Mouse (Mus musculus) neural tube, embryonic 10.5 days (tissue): ENCODE results near the gene Ldlrap1.

Experiments used
- DNase-seq: peaks from one replicate; pipeline ENCODE4 v3.0.0-alpha.2; 2017; ENCODE audit warnings: low spot score; ENCODE audit errors: extremely low spot score

Ldlrap1 gene

DNA sequence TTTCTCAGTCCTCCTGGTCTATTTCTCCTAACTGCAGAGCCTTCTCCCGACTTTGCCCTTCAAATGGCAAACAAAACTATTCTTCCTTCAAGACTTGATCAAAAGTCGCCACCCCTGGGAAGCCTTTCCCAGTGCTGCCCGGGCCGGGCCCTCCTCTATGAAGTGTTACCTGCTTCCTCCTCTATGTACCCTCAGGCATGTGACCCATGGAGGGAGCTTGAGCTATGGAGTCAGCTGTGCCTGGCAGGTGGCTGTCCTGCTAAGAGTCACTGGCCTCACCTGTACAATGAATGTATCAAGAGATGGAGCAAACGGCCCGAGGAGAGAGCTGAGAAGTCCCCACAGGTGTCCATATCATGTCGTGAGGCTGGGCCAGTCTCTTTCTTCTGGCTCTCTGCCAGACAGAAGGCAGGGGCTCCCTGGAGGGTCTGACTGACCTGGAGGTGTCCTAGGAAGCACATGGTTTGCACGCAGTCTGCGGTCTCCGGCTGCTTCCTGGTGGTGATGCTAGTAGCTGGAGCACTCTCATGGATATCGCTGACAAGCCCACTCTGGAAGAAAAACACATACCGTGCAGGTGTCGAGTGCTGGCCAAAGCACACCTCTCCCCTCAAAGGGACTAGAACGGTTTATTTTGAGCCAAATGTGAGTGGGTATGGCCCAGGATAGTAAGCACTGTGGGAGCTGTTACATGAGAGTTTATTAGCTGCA, 7.6 kb upstream of the Ldlrap1 start:
- no peak for DNase-seq

GRCm38 (mm10) chr4:134774126-134774525, 6.3 kb upstream of the Ldlrap1 start:
- DNase-seq = no peak

DNA sequence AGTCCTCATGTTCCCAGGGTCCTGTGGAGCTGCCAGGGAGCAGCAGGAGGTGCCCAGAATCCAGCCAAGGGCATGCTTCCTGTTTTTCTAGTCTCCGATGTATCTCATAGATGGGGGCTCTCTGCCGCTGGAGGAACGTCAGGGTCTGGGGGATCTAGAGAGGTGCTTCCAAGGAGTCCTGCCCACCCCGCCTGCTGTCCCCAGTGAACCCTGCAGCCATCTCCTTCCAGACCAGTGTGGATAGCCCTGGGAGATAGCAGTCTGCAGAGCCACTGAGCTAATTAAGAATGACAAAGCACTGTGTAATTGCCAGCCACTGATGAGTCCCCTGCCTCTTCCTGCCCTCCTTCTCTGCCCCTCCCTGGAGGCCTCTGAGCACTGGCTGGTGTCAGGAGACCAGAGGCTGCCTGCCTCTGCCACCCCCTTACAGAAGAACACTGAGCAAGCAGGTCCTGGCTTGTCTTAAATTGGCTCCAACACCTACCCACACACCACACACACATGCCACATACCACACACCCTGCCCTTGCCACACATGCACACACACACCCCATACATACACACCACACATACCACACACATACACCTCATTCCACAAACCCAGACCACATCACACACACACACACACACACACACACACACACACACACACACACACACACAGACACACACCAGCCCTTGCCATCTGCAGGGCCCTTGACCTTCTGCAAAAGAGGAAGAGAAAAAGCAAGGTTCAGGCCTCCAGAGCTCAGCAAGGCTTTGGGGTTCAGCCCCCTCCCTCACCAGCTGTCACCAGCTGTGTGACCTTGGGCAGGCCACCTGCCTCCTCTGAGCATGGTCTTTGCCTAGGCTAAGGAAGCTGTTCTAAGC, 5.2 kb upstream of the Ldlrap1 start:
- DNase-seq = no peak

GRCm38 (mm10) chr4:134769891-134770290, 2.1 kb upstream of the Ldlrap1 start:
- DNase-seq = no peak

DNA sequence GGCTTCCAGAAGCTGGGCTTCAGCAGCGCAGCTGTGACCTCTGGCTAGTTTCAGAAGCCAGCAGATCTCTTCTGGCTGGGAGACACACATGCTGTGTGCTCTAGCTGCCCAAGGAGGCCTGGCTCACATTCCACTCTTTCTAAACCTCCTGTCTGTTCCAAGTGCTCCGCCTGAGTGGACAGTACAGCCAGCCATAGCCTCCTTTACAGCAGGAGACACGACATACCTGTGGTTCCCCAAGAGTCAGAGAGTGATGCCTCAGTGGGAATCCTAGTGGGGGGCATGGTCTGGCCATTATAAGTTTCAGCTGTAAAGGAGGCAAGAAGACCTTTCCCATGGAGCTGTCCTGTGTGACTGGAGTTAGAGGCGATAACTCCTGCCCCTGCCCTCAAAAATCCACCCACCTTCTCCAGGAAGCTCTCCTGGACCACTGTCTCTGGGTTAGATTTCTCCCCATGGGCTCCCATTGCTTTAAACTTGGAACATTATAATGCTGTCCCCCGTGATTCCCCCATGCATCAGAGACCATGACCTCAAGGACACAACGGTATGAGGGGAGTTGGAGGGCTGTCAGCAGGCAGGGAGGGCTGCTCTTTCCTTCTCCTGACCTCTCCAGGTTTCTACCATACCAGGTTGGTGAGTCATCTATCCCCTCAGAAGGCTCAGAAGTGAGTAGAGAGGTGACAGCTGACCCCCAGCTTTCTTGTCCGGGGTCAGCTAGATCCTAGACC, 1.4 kb upstream of the Ldlrap1 start:
- DNase-seq = no peak

DNA sequence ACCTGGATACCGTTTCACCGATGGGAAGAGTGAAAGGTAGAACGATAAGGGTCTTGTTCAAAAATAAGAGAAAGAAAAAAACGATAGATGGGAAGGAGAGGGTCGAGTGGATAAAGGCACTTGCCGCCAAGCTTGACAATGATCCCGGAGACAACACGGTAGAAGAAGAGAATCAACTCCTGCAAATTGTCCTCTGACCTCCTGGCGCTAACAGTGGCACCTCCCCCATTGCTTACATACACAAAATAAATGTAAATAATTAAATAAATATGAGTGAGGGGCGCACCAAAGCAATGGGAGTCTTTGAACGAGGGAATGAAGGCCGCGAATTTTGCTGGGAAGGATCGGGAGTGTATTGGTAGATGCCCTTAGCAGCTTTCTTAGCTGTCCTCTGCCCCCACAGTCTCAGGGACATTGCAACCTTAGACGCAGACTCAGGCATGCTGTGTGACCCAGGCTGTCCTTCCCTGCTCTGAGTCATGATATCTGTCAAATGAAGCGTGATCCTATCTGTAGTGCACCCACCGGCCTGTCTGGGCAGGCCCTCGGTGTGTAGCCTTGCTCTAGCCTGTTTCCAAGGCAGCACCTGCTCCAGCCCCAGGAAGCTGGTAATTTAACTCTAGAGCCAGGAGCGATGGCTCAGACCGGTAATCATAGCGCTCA, 533 bp upstream of the Ldlrap1 start:
- DNase-seq = no peak

- DNase-seq = no peak
These were observed 859 bp downstream of the Ldlrap1 start for GRCm38 (mm10) chr4:134766904-134767425.

- no peak for DNase-seq
These were observed 1.5 kb downstream of the Ldlrap1 start for GRCm38 (mm10) chr4:134766277-134766676.

DNA sequence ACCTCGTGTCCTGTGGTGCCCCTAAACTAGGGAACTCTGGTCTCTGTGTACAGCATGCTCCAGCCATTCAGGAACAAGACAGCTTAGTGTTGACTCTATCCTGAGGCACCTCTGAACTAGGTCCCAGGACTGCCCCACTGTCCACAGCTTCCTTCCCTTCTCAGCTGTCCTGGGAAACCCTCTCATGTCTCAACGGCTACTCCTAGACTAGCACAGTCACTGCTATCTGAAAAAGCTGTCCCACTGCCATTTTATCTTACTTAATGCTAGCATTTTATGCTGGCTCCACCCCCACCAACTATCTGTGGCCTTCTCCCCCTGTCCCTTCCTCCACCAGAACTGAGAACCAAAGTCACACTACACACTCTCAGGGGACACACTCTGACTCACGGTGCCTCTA, 3.5 kb downstream of the Ldlrap1 start:
- no peak for DNase-seq

GRCm38 (mm10) chr4:134762360-134762759, 5.5 kb downstream of the Ldlrap1 start:
- no peak for DNase-seq

DNA sequence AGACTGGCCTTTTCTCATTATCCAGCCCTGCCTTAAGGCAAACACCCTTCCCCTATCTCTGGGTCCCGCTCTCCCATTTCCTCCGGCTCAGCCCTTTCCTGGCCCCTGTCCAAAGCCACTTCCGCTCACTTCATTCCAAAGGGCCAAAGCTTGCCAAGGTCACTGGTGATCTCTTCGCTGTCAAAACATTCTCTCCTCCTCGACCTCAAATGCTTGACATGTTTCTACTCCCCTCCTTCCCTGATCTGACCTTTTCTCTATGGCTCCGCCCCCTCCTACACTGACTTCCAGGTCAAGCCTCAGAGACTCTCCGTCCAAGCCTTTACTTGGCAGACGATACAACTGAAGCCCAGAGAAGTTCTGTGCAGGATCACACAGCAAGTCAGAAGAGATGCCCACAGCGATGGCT, 7.0 kb downstream of the Ldlrap1 start:
- no peak for DNase-seq

DNA sequence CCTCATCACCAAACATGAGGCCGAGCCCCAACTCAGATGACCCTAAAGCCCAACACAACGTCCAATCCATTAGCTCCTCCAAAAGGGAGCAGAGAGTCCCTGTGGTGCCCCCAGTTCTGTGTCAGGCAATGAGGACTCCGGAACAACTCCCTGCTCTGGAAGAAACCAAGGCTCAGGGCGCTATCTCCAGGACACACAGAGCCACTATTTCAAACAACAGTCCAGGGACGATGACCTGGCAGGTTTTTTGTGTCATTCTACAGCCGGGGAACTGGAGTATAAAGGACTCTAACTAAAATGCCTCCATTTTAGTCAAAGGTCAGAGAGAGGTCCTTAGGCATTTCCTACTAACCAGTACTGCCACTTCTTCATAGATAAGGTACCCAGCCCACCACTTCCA, 7.5 kb downstream of the Ldlrap1 start:
- no peak for DNase-seq

DNA sequence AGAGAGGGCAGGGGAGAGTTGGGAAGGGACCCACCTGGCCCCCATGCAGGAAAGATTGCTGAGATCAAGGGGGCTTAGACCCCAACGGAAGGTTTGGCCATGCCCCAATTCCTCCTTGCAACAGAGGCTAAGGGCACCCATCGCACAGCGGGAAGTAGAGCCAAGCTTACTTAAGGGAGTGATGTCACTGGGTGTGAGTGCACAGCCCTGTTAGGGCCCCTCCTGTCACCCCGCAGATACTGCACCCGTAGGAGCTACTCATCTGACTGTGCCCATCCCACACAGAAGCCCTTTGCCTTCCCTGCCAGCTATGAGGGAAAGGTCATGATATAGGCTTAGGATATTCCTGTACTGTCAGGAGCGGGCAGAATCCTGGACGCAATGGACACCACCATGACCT, 8.3 kb downstream of the Ldlrap1 start:
- DNase-seq = no peak

- DNase-seq = no peak
These were observed 8.9 kb downstream of the Ldlrap1 start for GRCm38 (mm10) chr4:134758922-134759321.

DNA sequence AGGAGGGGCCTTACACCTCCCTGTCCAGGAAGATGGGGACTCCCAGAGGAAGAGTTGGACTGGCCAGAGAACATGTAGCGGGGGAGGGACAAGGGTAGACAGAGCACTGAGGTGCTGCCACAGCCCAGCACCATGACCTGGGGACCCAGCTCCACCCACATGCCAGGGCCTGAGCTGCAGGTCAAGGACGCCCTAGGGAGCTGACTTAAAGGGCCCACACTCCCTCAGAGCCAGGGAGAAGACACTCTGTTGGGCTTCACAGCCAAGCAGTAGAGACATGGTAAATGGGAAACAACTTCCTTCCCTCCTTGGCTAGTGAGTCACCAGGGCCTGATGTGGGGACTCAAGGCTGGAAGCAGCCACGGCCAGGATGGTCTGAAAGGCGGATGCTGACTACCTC, 9.5 kb downstream of the Ldlrap1 start:
- no peak for DNase-seq

DNA sequence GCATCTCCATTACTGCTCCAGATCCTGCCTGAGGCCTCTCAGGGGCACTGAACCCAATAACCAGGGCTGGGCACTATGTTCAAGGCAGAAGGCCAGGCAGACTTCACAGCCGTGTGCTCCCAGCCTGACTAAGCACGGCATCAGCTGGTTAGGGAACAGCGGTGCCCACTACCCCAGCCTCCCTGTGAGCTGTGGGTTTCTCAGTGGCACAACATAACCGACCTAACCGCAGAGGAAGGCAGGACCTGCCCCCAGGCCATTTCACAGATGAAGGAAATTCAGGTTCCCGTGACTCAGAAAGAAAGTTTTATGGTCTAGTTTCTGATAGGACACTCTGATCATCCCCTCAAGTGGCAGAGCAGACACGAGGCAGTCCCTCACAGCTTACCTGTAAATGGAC, 10.9 kb downstream of the Ldlrap1 start:
- DNase-seq = no peak

- DNase-seq = no peak
These were observed 12.9 kb downstream of the Ldlrap1 start for GRCm38 (mm10) chr4:134754941-134755340.

DNA sequence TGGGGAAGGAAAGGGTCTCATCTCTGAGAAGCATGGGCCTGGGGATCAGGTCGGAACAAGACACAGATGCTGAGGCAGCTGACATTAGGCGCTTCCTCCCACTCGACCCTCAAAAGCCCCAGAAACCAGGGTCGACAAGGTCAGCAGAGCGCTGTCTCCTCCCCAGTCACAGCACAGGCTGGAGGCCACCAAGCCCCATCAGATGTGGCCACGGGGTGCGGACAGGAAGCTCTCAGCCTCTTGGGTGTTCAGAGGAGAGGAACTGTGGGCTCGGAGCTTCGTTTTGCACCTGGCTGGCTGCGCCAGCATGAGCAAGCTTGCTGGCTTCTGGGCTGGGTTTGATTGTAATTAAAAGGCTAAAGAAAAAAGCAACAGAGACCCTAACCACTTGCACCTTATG, 13.5 kb downstream of the Ldlrap1 start:
- no peak for DNase-seq

DNA sequence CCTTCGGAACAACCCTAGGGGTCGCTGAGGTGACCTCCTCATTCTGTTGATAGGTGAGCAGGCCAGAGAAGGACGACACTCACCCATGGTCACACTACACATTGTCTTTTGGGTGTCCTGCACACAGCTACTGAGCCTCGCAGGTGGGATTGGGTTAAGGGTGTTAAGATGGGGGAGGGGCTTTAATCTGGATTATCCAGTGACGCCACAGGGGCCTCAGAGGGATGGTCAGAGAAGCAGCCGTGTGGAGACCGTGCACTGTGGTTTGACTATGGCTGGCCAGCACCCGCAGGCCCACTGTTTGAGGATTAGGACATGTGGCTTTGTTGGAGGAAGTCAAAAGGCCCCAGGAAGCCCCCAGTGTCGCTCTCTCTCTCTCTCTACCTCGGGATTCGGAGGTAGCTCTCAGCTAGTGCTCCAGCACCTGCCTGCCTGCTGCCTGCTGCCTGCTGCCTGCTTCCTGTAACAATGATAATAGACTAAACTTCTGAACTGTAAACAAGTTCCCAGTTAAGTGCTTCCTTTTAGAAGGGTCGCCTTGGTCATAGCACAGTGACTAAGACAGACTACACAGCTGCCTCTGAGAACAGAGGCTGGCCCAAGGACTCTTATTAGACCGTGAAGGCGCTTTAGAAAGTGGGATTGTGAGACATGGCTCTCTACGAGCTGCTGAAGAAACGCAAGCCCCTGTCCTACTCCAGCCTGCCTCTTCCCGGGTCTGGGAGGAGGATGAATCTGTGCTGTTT, 14.1 kb downstream of the Ldlrap1 start:
- DNase-seq = no peak

DNA sequence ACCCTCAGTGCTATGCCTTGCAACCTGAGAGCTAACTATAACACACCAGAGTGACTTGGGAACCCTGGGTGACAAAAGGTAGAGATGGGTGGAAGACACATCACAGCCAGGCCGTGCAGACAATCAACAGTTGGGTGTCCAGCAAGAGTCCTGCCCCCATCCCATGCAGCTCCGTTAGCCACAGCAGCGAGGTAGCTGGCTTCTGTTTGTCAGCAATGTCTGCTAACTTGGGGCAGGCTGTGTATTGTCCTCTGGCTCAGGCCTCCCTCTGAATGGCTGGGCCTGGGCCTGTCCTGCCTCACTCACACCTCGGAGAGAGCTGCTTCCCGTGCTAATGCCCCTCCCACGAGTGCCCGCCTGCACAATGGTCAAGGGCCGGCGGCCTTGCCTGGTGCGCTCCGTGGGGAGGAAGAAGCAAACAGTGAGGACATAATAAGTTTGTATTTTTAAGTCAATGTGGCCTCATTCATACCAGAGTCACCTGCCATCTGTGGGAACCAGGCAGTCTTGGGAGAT, 14.9 kb downstream of the Ldlrap1 start:
- DNase-seq = no peak
